23 mouse cellular contexts compared by ENCODE assay signal in the genomic region with DNA sequence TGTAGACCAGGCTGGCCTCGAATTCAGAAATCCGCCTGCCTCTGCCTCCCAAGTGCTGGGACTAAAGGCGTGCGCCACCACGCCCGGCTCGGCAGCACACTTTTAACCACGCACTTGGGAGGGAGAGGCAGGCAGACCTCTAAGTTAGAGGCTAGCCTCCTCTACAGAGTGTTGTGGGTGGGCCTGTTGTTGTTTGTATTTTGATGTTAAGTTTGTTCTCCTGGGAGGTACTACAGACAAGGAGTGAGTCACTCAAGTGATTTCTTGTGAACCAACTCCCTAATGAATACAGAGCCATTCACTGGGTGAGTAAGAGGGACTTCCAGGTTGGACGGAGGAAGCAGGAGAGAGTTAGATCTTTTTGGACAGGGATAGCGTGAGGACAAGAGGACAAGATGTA. TPM values are rescaled to one million over a fixed set of nuclear protein-coding genes. Genes with fewer than 3 reads are reported as not detected.
DNase-seq lines count a peak whose midpoint lies in the region; ATAC-seq lines count a peak whose summit lies in the region.
"Had no signal": no experiment of that assay in that cellular context is flagged by ENCODE, and none has a peak within 500 bp of the region (broad histone marks: within the 10 kb centered on the region; RNA-seq: fewer than 3 reads in every experiment).

No protein-coding gene starts in this region.

- H3K9ac ChIP-seq in hindbrain, embryonic 13.5 days: no peak overlapping the region
- H3K9ac ChIP-seq: forebrain, embryonic 13.5 days; heart, embryonic 13.5 days; hindbrain, embryonic 15.5 days; intestine, embryonic 15.5 days; kidney, embryonic 15.5 days; limb, embryonic 13.5 days; liver, embryonic 13.5 days; lung, embryonic 15.5 days; neural tube, embryonic 13.5 days had no signal

- no peak for ATAC-seq in hindbrain, embryonic 13.5 days (ENCODE audit: low FRiP score)
- ATAC-seq: forebrain, embryonic 13.5 days; intestine, embryonic 15.5 days had no signal

- H3K27ac ChIP-seq in hindbrain, embryonic 13.5 days: no peak overlapping the region
- H3K27ac ChIP-seq: embryonic facial prominence, embryonic 10.5 days; forebrain, embryonic 13.5 days; heart, embryonic 13.5 days; hindbrain, embryonic 15.5 days; intestine, embryonic 15.5 days; kidney, embryonic 15.5 days; limb, embryonic 13.5 days; liver, embryonic 13.5 days; lung, embryonic 15.5 days; neural tube, embryonic 13.5 days had no signal

- no peak overlapping the region for H3K4me2 ChIP-seq in hindbrain, embryonic 13.5 days
- H3K4me2 ChIP-seq: forebrain, embryonic 13.5 days; heart, embryonic 13.5 days; hindbrain, embryonic 15.5 days; intestine, embryonic 15.5 days; kidney, embryonic 15.5 days; limb, embryonic 13.5 days; liver, embryonic 13.5 days; lung, embryonic 15.5 days; neural tube, embryonic 13.5 days had no signal

- no peaks in the 10 kb centered on the region for H3K27me3 ChIP-seq in hindbrain, embryonic 13.5 days
- H3K27me3 ChIP-seq: forebrain, embryonic 13.5 days; heart, embryonic 13.5 days; hindbrain, embryonic 15.5 days; intestine, embryonic 15.5 days; kidney, embryonic 15.5 days; limb, embryonic 13.5 days; liver, embryonic 13.5 days; lung, embryonic 15.5 days; neural tube, embryonic 13.5 days had no signal

- DNase-seq in adrenal gland, postnatal 10 days: peak; percentile 0
- no peak for DNase-seq in adrenal gland, postnatal 25 days
- DNase-seq in layer of hippocampus, adult 8-10 months (ENCODE audit: low spot score in 2 of 2): peak; percentile 0 to 1
- DNase-seq in layer of hippocampus, postnatal 25 days (ENCODE audit: extremely low spot score in 1 of 2, low spot score in 1 of 2): no peak
- DNase-seq in urinary bladder, postnatal 4 days (ENCODE audit: low spot score in 2 of 2): peak; percentile 12 to 30
- no peak for DNase-seq in urinary bladder, postnatal 10 days (ENCODE audit: low spot score)
- DNase-seq: cerebellum, adult 8-10 months; liver, embryonic 13.5 days; midbrain, embryonic 14.5 days; right cerebral cortex, postnatal 14 days; spleen, adult 18-20 months had no signal

- no peaks in the 10 kb centered on the region for H3K4me1 ChIP-seq in hindbrain, embryonic 13.5 days (replicated peaks)
- H3K4me1 ChIP-seq: forebrain, embryonic 13.5 days; hindbrain, embryonic 15.5 days; intestine, embryonic 15.5 days; liver, embryonic 13.5 days; neural tube, embryonic 13.5 days had no signal

- H3K9me3 ChIP-seq in hindbrain, embryonic 13.5 days: no peaks in the 10 kb centered on the region
- H3K9me3 ChIP-seq: embryonic facial prominence, embryonic 10.5 days; forebrain, embryonic 13.5 days; heart, embryonic 13.5 days; hindbrain, embryonic 15.5 days; intestine, embryonic 15.5 days; kidney, embryonic 15.5 days; limb, embryonic 13.5 days; liver, embryonic 13.5 days; lung, embryonic 15.5 days; neural tube, embryonic 13.5 days had no signal

- no peaks in the 10 kb centered on the region for H3K36me3 ChIP-seq in hindbrain, embryonic 13.5 days
- H3K36me3 ChIP-seq: embryonic facial prominence, embryonic 10.5 days; heart, embryonic 13.5 days; hindbrain, embryonic 15.5 days; intestine, embryonic 15.5 days; kidney, embryonic 15.5 days; limb, embryonic 13.5 days; liver, embryonic 13.5 days; lung, embryonic 15.5 days; neural tube, embryonic 13.5 days had no signal

- 94% methylated on average over 10 of the region's 10 CpGs for WGBS in hindbrain, embryonic 13.5 days

- H3K4me3 ChIP-seq in hindbrain, embryonic 13.5 days: no peak overlapping the region
- H3K4me3 ChIP-seq: embryonic facial prominence, embryonic 10.5 days; forebrain, embryonic 13.5 days; heart, embryonic 13.5 days; hindbrain, embryonic 15.5 days; intestine, embryonic 15.5 days; kidney, embryonic 15.5 days; limb, embryonic 13.5 days; liver, embryonic 13.5 days; lung, embryonic 15.5 days; megakaryocyte, embryonic 14.5 days; neural tube, embryonic 13.5 days had no signal

RNA-seq across cellular contexts. Expression of a gene that starts 25.8 kb away (rescaled TPM):
- 10 to 100 TPM; 18.7 to 23.3 TPM for total RNA-seq in adrenal gland, postnatal 10 days (2021)
- total RNA-seq in adrenal gland, postnatal 25 days (2021): 17.7 and 24.9 TPM in 2 replicates
- total RNA-seq in layer of hippocampus, adult 8-10 months (2022): 1 to 10 TPM; 1.7 to 2.2 (median 1.7) TPM
- 1 to 10 TPM; 1.1 TPM for total RNA-seq in layer of hippocampus, postnatal 25 days (2021)
- polyA plus RNA-seq in hindbrain, embryonic 13.5 days (2015; fragmentation: Nextera tagmentation; extraction: Ambion mirVana): 5.8 and 6.5 TPM in 2 replicates
- total RNA-seq: common myeloid progenitor, adult 5-6 weeks had no signal

Comparison
In these comparisons a context has a peak if more than half of its experiments do, and no peak if none do; other contexts are left out.
1. DNase-seq: peak in adrenal gland, postnatal 10 days (single experiment), layer of hippocampus, adult 8-10 months (2 of 2) and urinary bladder, postnatal 4 days (2 of 2); none in adrenal gland, postnatal 25 days (single experiment), layer of hippocampus, postnatal 25 days (0 of 2) and urinary bladder, postnatal 10 days (single experiment).